Mouse (Mus musculus) spleen, embryonic (tissue): ENCODE data around the gene Zfp956.
"Not testable (repeated sequence)": the region's sequence is repeated elsewhere in the genome, so short reads cannot be mapped to it uniquely, and the experiment has no call there.

Source experiments
- CTCF ChIA-PET: fragments of 350-600 bp; sonication (Branson Sonifier 250); formaldehyde crosslinking; loops from one replicate; lab custom pipeline; 2022; lab: Charles Lee

The Zfp956 gene

GRCm38 (mm10) chr6:47968166-47968565 is 15.0 kb downstream of the Zfp956 start:
- CTCF ChIA-PET = not testable (repeated sequence)

DNA sequence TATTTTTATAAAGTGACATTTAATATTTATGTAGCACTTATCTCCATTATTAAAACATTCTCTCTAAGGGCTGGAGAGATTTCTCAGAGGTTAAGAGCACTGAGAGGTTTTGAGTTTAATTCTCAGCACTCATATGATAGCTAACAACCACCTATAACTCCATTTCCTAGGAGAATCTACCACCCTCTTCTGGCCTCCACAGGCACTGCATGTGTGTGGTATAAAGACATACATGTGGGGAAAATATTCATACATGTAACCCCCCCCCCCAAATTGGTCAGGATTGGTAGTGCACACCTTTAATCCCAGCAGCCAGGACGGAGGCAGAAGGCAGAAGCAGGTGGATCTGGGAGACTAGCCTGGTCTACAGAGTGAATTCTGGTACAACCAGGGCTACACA is 21.4 kb downstream of the Zfp956 start:
- CTCF ChIA-PET = no interaction called here

DNA sequence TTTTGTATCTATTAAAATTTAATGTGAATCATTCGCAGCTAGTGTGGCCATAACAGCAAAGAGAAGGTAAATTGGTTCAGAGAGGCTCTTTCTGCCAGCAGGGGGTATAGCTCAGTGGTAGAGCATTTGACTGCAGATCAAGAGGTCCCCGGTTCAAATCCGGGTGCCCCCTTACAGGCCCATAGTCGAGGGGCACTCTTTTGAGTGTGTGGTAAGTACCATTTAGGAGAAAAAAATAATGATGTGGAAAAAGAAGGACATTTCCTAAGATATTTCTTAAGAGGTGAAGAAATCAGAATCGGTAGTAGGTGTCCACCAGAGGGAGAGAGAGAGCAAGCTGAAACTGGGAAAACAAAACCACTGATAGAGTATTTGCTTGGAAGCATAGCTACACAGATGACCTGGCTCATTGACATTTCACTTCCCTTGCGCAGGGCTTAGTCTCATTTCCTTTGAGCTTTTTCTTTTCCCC is 25.7 kb downstream of the Zfp956 start:
- CTCF ChIA-PET = no interaction called here

DNA sequence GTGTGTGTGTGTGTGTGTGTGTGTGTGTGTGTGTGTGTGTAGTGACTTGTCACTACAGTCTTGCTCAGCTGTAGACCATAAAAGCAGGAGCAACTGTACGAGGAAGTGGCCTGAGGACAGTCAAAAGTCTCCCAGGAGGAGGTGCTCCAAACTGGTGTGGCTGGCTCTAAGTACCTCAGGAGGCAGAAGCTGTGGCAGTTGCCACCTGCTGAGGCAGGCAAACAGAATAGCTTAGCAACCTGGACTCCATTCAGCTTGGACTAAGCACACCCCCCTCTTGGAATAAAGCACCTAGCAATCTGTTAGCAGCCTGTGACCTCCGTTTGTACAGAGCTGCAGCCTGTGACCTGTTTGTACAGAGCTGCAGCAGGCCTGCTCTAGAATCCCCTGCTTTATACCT is 30.7 kb downstream of the Zfp956 start:
- CTCF ChIA-PET = interaction anchor here (0.7 kb wide), 1 partner anchor 154 kb away, joined by 3 read pairs; no protein-coding TSS in a partner anchor

GRCm38 (mm10) chr6:47995661-47996060 is 42.5 kb downstream of the Zfp956 start:
- CTCF ChIA-PET = no interaction called here

GRCm38 (mm10) chr6:48010727-48011126 is 57.5 kb downstream of the Zfp956 start:
- CTCF ChIA-PET = no interaction called here
